Mouse (Mus musculus): ENCODE measurements around the gene Pde4d. TPM values are rescaled to one million over a fixed set of nuclear protein-coding genes. Genes with fewer than 3 reads are reported as not detected.

The Pde4d gene
- polyA plus RNA-seq, 1 experiment from 2014 or later: 27.9 TPM

DNA sequence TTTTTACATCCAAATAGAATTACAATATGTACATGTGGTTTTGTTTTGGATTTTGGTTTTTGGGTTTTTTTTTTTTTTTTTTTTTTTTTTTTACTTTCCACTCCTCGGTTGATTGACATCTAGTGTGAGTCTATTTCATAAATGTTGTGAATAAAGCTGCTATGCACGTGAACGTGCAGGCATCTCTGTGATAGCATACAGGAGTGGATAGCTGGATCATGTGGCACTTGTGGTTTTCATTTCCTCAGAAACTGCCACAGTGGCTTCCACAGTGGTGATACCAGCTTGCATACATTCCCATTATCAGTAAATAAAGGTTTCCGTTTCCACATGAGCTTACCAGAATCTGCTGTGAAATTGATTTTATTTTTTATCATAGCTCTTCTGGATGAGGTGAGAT lies 506.3 kb downstream of the Pde4d start:
- no peaks in the 10 kb centered on the region for H3K4me1 ChIP-seq (ENCODE audit: control insufficient read depth, insufficient read depth, low read length)
- H3K27ac ChIP-seq (ENCODE audit: low read length): no peak overlapping the region
- no peak overlapping the region for H3K9ac ChIP-seq (ENCODE audit: low read length)
- H3K4me3 ChIP-seq (ENCODE audit: low read length): no peak overlapping the region
- no peak for ATAC-seq (replicated peaks; ENCODE audit: extremely low read depth, insufficient read depth, low FRiP score)
- H3K4me2 ChIP-seq (ENCODE audit: low read depth, low read length): no peak overlapping the region
- H3K27me3 ChIP-seq (ENCODE audit: control insufficient read depth, insufficient read depth, low read length): no peaks in the 10 kb centered on the region
- no peaks in the 10 kb centered on the region for H3K9me3 ChIP-seq (replicated peaks; ENCODE audit: control insufficient read depth, low read length)
- 58% methylated on average over 4 of the region's 4 CpGs for WGBS
- no peaks in the 10 kb centered on the region for H3K36me3 ChIP-seq (ENCODE audit: control insufficient read depth, insufficient read depth)

DNA sequence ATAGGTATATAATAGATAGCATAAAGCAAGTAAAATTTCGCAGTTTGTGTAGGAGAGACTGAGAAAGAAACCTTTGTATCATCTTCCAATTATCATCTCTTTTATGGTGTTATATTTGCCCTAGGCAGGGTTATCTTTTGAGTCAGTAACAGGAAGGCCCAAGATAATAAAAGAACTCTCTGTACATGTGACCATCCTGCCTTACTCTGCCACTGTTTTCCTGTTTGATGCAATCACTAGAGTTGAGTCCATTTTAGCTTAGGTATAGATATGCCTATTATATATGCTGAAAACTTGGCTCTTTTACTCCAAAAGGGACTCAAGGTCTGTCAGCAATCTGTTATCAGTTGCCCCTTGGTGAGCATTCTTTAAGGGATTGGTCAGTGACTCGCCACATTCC lies 514.3 kb downstream of the Pde4d start:
- 67% methylated on average over 2 of the region's 2 CpGs for WGBS
- Histone ChIP-seq H3K4me2 (ENCODE audit: low read depth, low read length) (no peak overlapping the region), H3K27ac (ENCODE audit: low read length) (no peak overlapping the region), H3K9me3 (replicated peaks; ENCODE audit: control insufficient read depth, low read length) (no peaks in the 10 kb centered on the region), H3K4me3 (ENCODE audit: low read length) (no peak overlapping the region), H3K27me3 (ENCODE audit: control insufficient read depth, insufficient read depth, low read length) (no peaks in the 10 kb centered on the region), H3K9ac (ENCODE audit: low read length) (no peak overlapping the region), H3K4me1 (ENCODE audit: control insufficient read depth, insufficient read depth, low read length) (no peaks in the 10 kb centered on the region), H3K36me3 (ENCODE audit: control insufficient read depth, insufficient read depth) (no peaks in the 10 kb centered on the region)
- no peak for ATAC-seq (replicated peaks; ENCODE audit: extremely low read depth, insufficient read depth, low FRiP score)

DNA sequence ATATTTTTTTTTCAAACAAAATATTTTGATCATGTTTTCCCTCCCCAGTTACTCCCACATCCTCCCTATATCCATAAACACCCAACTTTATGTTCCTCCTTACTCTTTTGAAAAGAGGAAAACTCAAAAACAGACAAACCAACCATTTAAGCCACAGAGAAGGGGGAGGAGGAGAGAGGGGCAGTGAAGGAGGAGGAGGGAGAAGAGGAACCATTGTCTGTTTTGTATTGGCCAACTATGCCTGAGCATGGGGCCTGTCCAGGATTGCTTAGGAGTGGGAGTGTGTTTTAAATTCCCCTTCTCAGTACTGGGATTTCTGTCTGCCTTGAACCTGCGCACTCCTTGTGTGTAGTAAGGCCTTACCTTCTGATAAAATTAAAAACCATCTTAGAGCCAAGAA lies 531.4 kb downstream of the Pde4d start:
- 84% methylated on average over 1 of the region's 1 CpGs for WGBS
- Histone ChIP-seq H3K9ac (ENCODE audit: low read length) (no peak overlapping the region), H3K27me3 (ENCODE audit: control insufficient read depth, insufficient read depth, low read length) (no peaks in the 10 kb centered on the region), H3K4me1 (ENCODE audit: control insufficient read depth, insufficient read depth, low read length) (no peaks in the 10 kb centered on the region), H3K9me3 (replicated peaks; ENCODE audit: control insufficient read depth, low read length) (no peaks in the 10 kb centered on the region), H3K4me2 (ENCODE audit: low read depth, low read length) (no peak overlapping the region), H3K27ac (ENCODE audit: low read length) (no peak overlapping the region), H3K36me3 (ENCODE audit: control insufficient read depth, insufficient read depth) (no peaks in the 10 kb centered on the region), H3K4me3 (ENCODE audit: low read length) (no peak overlapping the region)
- no peak for ATAC-seq (replicated peaks; ENCODE audit: extremely low read depth, insufficient read depth, low FRiP score)

DNA sequence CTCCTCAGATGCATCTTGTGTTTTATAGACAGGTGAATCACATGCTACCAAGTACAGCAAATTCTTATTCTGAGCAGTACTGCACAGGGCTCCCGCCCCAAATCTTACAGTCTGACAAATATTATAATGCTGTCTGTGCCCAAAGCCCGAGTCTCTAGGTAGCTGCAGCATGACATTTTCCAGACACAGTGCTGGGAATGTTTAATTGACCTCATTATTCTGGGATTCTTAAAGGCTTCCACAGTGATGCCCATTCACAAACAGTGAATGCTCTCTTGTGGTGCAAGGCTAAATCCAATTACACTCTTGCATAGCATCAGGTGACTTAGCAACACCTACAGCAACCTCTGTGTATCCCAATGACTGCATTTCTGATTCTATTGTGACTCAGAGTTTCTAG lies 549.0 kb downstream of the Pde4d start:
- 71% methylated on average over 2 of the region's 2 CpGs for WGBS
- no peak overlapping the region for H3K4me3 ChIP-seq (ENCODE audit: low read length)

DNA sequence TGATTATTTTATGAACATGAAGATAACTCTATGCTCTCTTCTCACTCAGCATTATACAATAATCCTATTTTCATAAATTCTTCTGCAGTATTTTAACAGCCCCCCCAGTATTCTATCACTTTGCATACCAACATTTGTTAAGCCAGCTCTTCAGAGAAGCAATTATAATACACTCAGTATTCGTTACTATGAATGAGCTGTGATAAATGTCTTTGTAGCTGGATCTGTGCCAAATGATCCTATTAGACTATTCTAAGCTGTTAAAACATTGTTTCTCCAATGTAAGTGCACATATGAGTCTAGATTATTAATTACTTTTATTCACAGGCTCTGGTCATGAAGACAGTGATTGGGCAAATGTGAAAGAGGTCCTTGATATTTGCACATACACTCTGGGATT lies 575.0 kb downstream of the Pde4d start:
- Histone ChIP-seq H3K9ac (ENCODE audit: low read length) (no peak overlapping the region), H3K4me1 (ENCODE audit: control insufficient read depth, insufficient read depth, low read length) (no peaks in the 10 kb centered on the region), H3K27me3 (ENCODE audit: control insufficient read depth, insufficient read depth, low read length) (no peaks in the 10 kb centered on the region), H3K36me3 (ENCODE audit: control insufficient read depth, insufficient read depth) (no peaks in the 10 kb centered on the region), H3K4me2 (ENCODE audit: low read depth, low read length) (no peak overlapping the region), H3K27ac (ENCODE audit: low read length) (no peak overlapping the region), H3K9me3 (replicated peaks; ENCODE audit: control insufficient read depth, low read length) (no peaks in the 10 kb centered on the region), H3K4me3 (ENCODE audit: low read length) (no peak overlapping the region)
- no peak for ATAC-seq (replicated peaks; ENCODE audit: extremely low read depth, insufficient read depth, low FRiP score)
- 40% methylated on average over 1 of the region's 1 CpGs for WGBS

More for the DNA sequence above, 549.0 kb downstream of the Pde4d start:
- Histone ChIP-seq H3K36me3 (ENCODE audit: control insufficient read depth, insufficient read depth) (no peaks in the 10 kb centered on the region), H3K4me2 (ENCODE audit: low read depth, low read length) (no peak overlapping the region), H3K4me1 (ENCODE audit: control insufficient read depth, insufficient read depth, low read length) (no peaks in the 10 kb centered on the region), H3K9me3 (replicated peaks; ENCODE audit: control insufficient read depth, low read length) (no peaks in the 10 kb centered on the region), H3K27ac (ENCODE audit: low read length) (no peak overlapping the region), H3K27me3 (ENCODE audit: control insufficient read depth, insufficient read depth, low read length) (no peaks in the 10 kb centered on the region), H3K9ac (ENCODE audit: low read length) (no peak overlapping the region)
- ATAC-seq (replicated peaks; ENCODE audit: extremely low read depth, insufficient read depth, low FRiP score): no peak

DNA sequence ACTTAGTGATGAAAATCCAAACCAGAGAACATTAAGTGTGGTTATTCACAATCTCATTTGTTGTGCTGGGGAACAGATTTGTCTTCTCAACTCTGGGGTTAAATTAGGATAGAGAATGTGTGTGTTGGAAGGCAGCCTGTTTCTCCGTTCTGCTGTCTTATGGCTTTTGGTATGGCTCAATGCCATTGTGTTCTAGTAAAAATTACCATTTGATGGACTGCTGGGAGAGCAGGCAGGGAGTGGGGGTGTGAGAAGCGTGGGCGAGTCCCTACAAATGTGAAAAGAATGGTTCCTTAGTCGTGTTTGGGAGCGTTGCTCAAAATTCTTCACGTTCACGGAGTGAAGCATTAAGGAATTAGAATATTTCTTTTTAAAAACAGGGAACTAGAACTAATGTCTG lies 597.4 kb downstream of the Pde4d start:
- H3K4me1 ChIP-seq (ENCODE audit: control insufficient read depth, insufficient read depth, low read length): no peaks in the 10 kb centered on the region
- ATAC-seq (replicated peaks; ENCODE audit: extremely low read depth, insufficient read depth, low FRiP score): no peak
- no peaks in the 10 kb centered on the region for H3K27me3 ChIP-seq (ENCODE audit: control insufficient read depth, insufficient read depth, low read length)
- 57% methylated on average over 7 of the region's 7 CpGs for WGBS
- H3K27ac ChIP-seq (ENCODE audit: low read length): no peak overlapping the region
- no peak overlapping the region for H3K4me3 ChIP-seq (ENCODE audit: low read length)
- H3K4me2 ChIP-seq (ENCODE audit: low read depth, low read length): no peak overlapping the region
- no peaks in the 10 kb centered on the region for H3K36me3 ChIP-seq (ENCODE audit: control insufficient read depth, insufficient read depth)
- no peak overlapping the region for H3K9ac ChIP-seq (ENCODE audit: low read length)
- H3K9me3 ChIP-seq (replicated peaks; ENCODE audit: control insufficient read depth, low read length): no peaks in the 10 kb centered on the region

DNA sequence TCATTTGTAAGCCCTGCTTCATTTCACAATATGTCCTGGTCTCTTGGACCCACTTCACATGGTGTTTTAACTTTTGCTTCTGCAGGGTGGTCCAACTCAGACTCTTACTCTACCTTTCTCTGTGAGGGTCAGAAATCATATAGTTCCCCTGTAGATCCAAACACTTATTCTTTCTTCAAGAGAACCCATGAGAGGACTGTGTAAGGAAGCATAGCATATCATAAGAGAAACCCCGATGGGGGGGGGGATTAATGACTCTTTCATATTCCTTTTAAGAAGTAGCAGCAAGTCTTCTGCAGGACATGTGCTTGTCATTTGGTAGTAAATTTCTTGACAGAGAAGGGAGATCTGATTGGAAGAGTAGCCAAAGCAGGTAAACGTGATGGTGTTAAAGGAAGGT lies 603.1 kb downstream of the Pde4d start:
- Histone ChIP-seq H3K9me3 (replicated peaks; ENCODE audit: control insufficient read depth, low read length) (no peaks in the 10 kb centered on the region), H3K9ac (ENCODE audit: low read length) (no peak overlapping the region), H3K4me3 (ENCODE audit: low read length) (no peak overlapping the region), H3K27ac (ENCODE audit: low read length) (no peak overlapping the region), H3K36me3 (ENCODE audit: control insufficient read depth, insufficient read depth) (no peaks in the 10 kb centered on the region), H3K4me1 (ENCODE audit: control insufficient read depth, insufficient read depth, low read length) (no peaks in the 10 kb centered on the region), H3K4me2 (ENCODE audit: low read depth, low read length) (no peak overlapping the region), H3K27me3 (ENCODE audit: control insufficient read depth, insufficient read depth, low read length) (no peaks in the 10 kb centered on the region)
- no peak for ATAC-seq (replicated peaks; ENCODE audit: extremely low read depth, insufficient read depth, low FRiP score)
- WGBS: 69% methylated on average over 2 of the region's 2 CpGs

DNA sequence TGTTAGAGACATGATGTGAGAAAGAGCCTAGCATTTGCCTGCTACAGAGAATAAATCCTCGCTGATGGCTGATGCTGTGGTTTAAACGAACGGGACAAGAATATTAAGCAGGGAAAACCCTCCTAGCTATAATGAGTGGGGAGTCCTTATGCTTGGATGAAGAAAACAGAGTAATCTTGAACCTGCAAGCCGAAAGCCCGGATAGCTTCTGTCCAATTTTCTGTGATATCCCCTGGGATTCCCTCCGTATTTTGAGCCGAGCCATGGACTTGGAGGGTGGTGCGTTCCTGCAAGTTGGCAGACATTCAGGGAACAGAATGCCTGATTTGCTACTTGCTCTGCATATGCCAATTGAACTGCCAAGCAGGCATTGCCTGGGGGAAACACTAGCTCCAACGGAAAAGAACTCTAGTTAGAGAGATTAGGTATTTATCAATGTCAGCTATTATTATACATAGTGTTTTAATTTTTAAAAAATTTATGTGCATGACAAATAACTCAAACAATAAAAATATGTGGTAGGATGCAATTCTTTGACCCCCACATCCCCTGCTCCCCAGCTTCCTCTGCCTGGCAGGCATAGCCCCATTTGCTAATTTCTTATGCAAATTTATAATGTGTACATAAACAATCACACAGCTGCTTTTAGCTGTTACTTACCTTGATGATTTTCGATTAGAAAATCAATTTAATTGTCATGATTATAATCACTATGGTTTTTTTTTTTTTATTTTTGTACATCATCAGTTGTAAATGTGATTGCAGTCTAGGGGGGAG lies 603.7 kb downstream of the Pde4d start:
- Histone ChIP-seq H3K27me3 (ENCODE audit: control insufficient read depth, insufficient read depth, low read length) (no peaks in the 10 kb centered on the region), H3K4me2 (ENCODE audit: low read depth, low read length) (no peak overlapping the region), H3K27ac (ENCODE audit: low read length) (no peak overlapping the region), H3K36me3 (ENCODE audit: control insufficient read depth, insufficient read depth) (no peaks in the 10 kb centered on the region), H3K4me3 (ENCODE audit: low read length) (no peak overlapping the region), H3K9ac (ENCODE audit: low read length) (no peak overlapping the region), H3K9me3 (replicated peaks; ENCODE audit: control insufficient read depth, low read length) (no peaks in the 10 kb centered on the region), H3K4me1 (ENCODE audit: control insufficient read depth, insufficient read depth, low read length) (no peaks in the 10 kb centered on the region)
- 64% methylated on average over 10 of the region's 10 CpGs for WGBS
- ATAC-seq (replicated peaks; ENCODE audit: extremely low read depth, insufficient read depth, low FRiP score): no peak

DNA sequence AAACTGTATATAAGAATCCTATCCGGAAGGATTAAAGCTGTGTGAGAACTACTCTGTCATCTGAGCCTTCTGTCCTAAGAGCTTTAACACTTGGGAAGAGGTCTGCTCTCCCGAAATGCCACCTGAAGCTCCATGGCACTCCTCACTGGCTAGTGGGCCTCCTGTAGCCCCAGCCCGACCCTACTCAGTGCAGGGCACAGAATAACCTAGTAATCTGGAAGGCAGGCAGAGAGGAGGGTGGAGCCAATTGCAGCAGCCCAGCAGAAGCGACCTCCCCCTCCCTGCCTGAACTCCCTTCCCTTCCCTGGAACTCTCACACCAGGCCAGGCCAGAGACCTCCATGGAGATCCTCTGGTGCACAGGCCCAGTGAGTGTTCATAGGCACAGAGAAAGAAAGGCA lies 608.3 kb downstream of the Pde4d start:
- Histone ChIP-seq H3K4me3 (ENCODE audit: low read length) (no peak overlapping the region), H3K27me3 (ENCODE audit: control insufficient read depth, insufficient read depth, low read length) (no peaks in the 10 kb centered on the region), H3K27ac (ENCODE audit: low read length) (no peak overlapping the region), H3K9me3 (replicated peaks; ENCODE audit: control insufficient read depth, low read length) (no peaks in the 10 kb centered on the region), H3K36me3 (ENCODE audit: control insufficient read depth, insufficient read depth) (no peaks in the 10 kb centered on the region), H3K4me2 (ENCODE audit: low read depth, low read length) (no peak overlapping the region), H3K9ac (ENCODE audit: low read length) (no peak overlapping the region), H3K4me1 (ENCODE audit: control insufficient read depth, insufficient read depth, low read length) (no peaks in the 10 kb centered on the region)
- 26% methylated on average over 4 of the region's 4 CpGs for WGBS
- ATAC-seq (replicated peaks; ENCODE audit: extremely low read depth, insufficient read depth, low FRiP score): no peak
